Mouse (Mus musculus): ENCODE results near the gene Gpx4.

Gpx4 gene

GRCm38 (mm10) chr10:80047041-80047565, at the start of gene Gpx4:
Gpx4 (plus strand) TSS chr10:80047166.
- peak; percentile 51 for DNase-seq

DNA sequence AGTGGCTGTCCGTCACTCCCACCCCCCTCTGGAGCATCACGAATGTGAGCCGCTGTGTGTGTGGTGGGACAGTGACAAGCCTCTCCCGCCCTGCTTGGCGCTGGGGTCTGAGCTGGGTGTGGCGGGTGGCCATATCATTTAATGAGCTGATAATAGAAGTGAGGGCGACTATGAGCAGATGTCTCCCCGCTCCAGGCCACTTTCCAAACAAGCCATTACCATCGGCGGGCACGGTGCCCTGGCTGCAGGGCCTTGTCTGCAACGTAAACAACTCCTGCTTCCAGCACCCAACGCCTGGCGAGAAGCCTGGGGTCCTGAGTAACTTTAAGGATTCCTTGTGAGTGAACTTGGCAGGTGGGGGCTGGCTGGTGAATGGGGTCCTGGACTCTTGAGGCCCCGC, 49.1 kb upstream of the Gpx4 start:
- no peak for DNase-seq

GRCm38 (mm10) chr10:80001945-80002344, 45.0 kb upstream of the Gpx4 start:
- DNase-seq: no peak

- DNase-seq: no peak
These were observed 44.1 kb upstream of the Gpx4 start for GRCm38 (mm10) chr10:80002829-80003228.

GRCm38 (mm10) chr10:80003374-80004232, 43.4 kb upstream of the Gpx4 start:
- no peak for DNase-seq

DNA sequence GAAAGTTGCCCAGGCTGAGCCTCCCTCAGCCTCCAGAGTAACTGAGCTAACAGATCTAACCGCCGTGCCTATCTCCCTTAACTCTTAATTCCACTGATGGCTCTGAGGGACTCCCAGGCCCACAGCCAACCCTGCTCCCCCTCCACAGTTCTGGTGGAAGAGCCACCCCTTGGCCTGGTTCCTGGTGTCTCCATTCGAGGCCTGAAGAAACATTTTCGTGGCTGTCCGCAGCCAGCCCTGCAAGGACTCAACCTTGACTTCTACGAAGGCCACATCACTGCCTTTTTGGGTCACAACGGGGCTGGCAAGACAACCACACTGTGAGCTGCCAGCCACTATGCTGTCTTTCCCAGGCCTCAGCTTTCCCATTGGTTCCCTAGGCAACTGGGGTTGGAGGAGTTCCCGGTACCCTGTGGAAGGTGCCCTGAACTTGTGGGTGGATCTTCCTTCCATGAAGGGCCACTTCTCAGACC, 42.7 kb upstream of the Gpx4 start:
- no peak for DNase-seq

DNA sequence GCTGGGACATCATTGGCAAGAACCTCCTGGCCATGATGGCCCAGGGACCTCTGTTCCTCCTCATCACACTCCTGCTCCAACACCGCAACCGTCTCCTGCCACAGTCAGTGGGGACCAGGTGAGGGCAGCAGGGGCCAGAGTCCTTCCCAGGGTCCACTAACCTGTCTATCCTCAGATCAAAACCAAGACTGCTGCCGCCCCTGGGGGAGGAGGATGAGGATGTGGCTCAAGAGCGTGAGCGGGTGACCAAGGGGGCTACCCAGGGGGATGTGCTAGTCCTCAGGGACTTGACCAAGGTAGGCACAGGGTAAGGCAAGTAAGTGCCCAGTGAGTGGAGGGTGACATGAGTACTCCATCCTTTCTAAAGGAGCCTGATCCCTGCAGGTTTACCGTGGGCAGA, 35.2 kb upstream of the Gpx4 start:
- DNase-seq: no peak

DNA sequence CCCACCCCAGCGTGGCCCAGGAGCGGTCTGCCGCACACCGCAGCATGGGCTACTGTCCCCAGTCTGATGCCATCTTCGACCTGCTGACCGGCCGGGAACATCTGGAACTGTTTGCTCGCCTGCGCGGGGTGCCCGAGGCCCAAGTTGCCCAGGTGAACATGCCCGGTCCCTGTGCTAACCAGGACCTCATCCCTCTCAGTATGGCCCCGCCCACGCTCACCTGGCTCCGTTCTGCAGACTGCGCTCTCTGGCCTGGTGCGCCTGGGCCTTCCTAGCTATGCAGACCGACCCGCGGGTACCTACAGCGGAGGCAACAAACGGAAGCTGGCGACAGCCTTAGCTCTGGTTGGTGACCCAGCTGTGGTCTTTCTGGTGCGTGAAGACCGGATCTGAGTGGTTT, 33.4 kb upstream of the Gpx4 start:
- no peak for DNase-seq

GRCm38 (mm10) chr10:80014484-80015290, 32.3 kb upstream of the Gpx4 start:
- no peak for DNase-seq

- no peak for DNase-seq
These were observed 31.4 kb upstream of the Gpx4 start for GRCm38 (mm10) chr10:80015583-80015982.

DNA sequence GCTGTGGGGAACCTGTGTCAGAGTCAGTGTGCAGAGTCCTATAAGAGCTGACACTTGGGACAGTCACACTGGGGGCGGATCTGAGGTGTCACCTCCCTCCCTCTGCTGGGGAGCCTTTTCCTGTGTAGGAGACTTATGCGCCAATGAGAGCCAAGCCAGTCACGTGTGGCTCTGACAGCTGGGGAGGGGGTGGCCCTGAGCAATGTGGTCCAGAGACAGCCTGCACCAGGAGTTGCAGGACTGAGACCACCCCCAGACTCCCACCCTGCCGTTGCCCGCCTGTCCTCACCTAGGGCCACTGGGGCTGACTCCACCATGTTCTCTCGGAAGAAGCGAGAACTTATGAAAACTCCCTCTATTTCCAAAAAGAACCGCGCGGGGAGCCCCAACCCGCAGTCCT, 30.5 kb upstream of the Gpx4 start, which contains the start of gene Arhgap45:
Arhgap45 (plus strand) TSS at position 143 of the 400 bp plus-strand sequence.
- DNase-seq: no peak

DNA sequence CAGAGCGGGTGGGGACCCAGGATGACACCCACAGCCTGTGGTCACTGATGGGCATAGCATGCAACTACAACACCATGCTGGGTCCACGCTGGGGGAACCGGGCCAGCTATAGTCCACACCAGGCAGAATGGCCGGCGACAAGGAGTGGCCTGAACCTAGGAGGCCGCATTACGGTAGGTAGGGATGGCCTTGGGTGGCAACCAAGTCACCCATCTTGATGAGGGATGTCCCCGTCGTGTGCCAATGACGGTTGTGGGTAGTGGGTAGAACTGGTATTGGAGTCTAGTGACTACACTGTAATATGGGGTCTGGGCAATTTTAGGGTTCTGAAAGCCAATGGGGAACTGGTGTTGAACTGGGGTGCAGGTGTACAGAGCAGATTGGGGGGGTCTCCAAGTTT, 30.0 kb upstream of the Gpx4 start:
- DNase-seq: no peak

GRCm38 (mm10) chr10:80017361-80017760, 29.6 kb upstream of the Gpx4 start:
- no peak for DNase-seq

- DNase-seq: no peak
These were observed 29.2 kb upstream of the Gpx4 start for GRCm38 (mm10) chr10:80017771-80018170.

- DNase-seq: no peak
These were observed 28.1 kb upstream of the Gpx4 start for GRCm38 (mm10) chr10:80018739-80019297.

DNA sequence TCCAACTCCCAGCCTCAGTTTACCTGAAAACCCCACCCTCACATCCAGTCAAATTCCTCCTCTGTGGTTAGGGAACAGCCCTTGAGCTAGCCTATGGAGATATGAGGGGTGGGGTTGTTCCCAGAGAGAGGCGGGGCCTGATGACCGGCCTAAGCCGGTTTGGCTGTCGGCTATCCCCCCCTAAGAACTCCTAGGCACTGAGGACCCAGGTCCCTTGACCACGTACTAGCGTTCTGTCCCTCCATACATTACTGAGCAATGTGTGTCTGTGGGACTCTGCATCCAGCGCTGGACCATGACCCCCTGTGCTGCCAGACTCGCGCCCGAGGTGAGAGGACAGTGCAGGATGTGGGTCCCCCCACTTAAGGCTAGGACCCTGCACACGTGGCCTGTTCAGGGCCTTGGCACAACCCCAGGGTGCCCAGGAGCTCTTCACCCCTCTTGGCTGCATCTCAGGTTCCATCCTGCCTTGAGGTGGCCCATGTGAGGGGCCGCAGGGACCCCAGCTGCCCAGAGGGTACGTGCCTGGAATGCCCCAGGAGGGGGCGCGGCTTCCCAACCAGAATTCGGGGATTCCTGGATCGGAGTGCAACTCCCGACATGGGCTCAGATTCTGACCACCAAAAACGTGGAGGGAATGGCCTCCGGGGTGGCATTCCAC, 27.4 kb upstream of the Gpx4 start:
- no peak for DNase-seq

DNA sequence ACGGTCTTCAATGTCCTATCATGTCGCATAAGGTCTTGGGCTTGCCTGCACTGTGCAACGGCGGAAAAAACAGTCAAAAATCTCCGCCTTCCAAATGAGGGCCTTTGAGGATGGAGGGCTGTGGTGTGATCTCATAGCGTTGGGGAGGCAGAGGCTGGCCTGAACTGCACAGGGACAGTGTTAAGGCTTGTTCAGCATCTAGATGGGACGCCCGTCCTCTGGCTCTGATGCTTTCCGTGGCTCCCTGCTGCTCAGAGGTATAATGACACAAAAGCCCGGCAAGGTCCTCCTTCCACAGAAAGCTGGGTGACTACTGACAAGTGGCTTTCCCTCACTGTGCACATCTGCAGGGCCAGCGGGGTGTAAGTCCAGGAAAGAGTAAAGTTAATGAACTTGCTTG, 26.8 kb upstream of the Gpx4 start:
- no peak for DNase-seq

DNA sequence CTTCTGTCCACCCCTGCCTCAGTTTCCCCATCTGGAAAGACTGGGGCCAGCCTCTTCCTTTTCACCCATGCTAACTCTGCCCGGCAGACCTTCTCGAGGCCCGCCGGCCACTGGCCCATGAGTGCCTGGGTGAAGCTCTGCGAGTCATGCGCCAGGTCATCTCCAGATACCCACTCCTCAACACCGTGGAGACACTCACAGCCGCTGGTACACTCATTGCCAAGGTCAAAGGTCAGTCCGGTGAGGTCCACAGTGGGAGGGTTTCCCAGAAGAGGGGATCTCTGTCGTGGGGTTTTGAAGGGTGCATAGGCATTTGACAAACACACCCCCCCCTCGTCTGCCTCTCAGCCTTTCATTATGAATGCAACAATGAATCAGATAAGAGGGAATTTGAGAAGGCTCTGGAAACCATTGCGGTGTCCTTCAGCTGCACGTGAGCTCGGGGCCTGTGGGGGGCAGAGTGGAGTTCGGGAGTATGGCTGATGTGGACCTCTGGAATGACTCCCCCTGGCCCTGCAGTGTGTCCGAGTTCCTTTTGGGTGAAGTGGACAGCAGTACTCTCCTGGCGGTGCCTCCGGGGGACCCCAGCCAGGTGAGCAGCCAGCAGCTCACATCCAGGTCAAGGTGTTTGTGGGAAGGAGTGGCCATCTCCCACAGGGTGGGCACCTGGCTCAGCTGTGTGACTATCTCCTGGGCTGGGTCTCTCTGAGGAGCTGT, 26.2 kb upstream of the Gpx4 start:
- no peak for DNase-seq

DNA sequence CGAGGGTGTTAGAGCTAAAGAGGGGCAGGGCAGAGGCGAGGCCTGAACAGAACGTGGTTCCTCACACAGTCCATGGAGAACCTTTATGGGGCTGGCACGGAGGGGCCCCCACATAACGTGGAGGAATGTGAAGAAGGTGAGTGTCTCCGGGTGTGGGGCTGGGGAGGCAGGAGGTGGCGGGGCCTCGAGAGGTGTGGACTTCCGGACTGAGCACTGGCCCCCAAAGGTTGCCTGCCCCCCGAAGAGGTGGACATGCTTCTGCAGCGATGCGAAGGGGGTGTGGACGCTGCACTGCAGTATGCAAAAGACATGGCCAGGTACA, 25.7 kb upstream of the Gpx4 start:
- no peak for DNase-seq

DNA sequence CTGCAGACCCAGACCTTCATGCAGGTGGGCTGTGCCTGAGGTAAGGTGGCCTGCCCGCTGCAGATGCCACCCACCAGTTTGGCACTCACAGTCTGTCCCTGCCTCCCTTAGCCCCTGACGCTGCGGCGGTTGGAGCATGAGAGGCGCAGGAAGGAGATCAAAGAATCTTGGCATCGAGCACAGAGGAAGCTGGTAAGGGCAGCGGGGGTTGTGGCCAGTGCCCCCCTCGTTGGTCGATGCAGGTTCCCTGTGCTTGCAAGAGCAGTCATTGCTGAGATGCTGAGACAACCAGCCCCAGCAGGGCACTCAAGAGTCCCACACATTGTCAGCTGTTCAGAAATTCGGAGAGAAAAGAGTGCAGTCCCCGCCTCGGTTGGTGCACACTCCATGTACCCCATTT, 24.8 kb upstream of the Gpx4 start:
- no peak for DNase-seq

- no peak for DNase-seq
These were observed 24.2 kb upstream of the Gpx4 start for GRCm38 (mm10) chr10:80022806-80023205.

- DNase-seq: no peak
These were observed 23.2 kb upstream of the Gpx4 start for GRCm38 (mm10) chr10:80023758-80024157.

All from kidney, postnatal 14 days (tissue).